Mouse (Mus musculus) lung, embryonic 14.5 days (tissue): Measurements from ENCODE around the gene Gm6993. TPM values are rescaled to one million over a fixed set of nuclear protein-coding genes. Genes with fewer than 3 reads are reported as not detected.

ENCODE experiments used
- ATAC-seq: fragments of 200-750 bp; cut with Nextera tagmentation; 2 replicates; pipeline ENCODE4 v1.8.0; 2017; ENCODE audit warnings: mild to moderate bottlenecking, moderate TSS enrichment, moderate library complexity; ENCODE audit not compliant: insufficient read depth
- DNase-seq: peaks from one replicate; pipeline ENCODE4 v3.0.0-alpha.2; 2015
- H3K27ac ChIP-seq: fragments of 300-500 bp; sonication (generic); 2 replicates; pipeline ENCODE4 v1.5.1; 2014; ENCODE audit warnings: low read depth, mild to moderate bottlenecking, moderate library complexity
- H3K27me3 ChIP-seq: fragments of 300-500 bp; sonication (generic); 2 replicates; pipeline ENCODE4 v1.6.1; 2014; ENCODE audit warnings: low read length, control low read depth; ENCODE audit not compliant: insufficient read depth
- H3K36me3 ChIP-seq: fragments of 300-500 bp; sonication (generic); 2 replicates; pipeline ENCODE4 v1.6.1; 2014; ENCODE audit warnings: control low read depth; ENCODE audit not compliant: insufficient read depth
- H3K4me1 ChIP-seq: fragments of 300-500 bp; sonication (generic); 2 replicates; pipeline ENCODE4 v1.6.1; 2014; ENCODE audit warnings: antibody characterized with exemption, control low read depth; ENCODE audit not compliant: insufficient read depth
- H3K4me2 ChIP-seq: fragments of 300-500 bp; sonication (generic); 2 replicates; pipeline ENCODE4 v1.6.1; 2014; ENCODE audit warnings: mild to moderate bottlenecking
- H3K4me3 ChIP-seq: fragments of 300-500 bp; sonication (generic); 2 replicates; pipeline ENCODE4 v1.5.1; 2014; ENCODE audit warnings: low read depth, low read length
- H3K9ac ChIP-seq: fragments of 300-500 bp; sonication (generic); 2 replicates; pipeline ENCODE4 v1.6.1; 2014
- H3K9me3 ChIP-seq: fragments of 300-500 bp; sonication (generic); 2 replicates; pipeline ENCODE4 v1.6.1; 2016; ENCODE audit warnings: low read depth, low read length, control low read depth
- CTCF ChIP-seq: IDR thresholded peaks from 2 replicates; pipeline ENCODE4 v1.5.1; 2016; ENCODE audit warnings: antibody characterized with exemption, low read depth
- WGBS: fragments of 180-500 bp; shearing (Covaris S2); extraction: QIAGEN DNeasy Blood & Tissue Kit; methylation state at CpG from one replicate; pipeline ENCODE4 v1.1.7; 2014; 5-methylcytosine and 5-hydroxymethylcytosine counted together
- polyA plus RNA-seq: library from polyadenylated mRNA; unstranded; fragments of >200 nt; fragmentation: Nextera tagmentation; extraction: Ambion mirVana; gene quantifications from 2 replicates; pipeline ENCODE4 v1.2.1, GENCODE M21; 2014

Gene Gm6993
- polyA plus RNA-seq, 1 experiment from 2014 or later: not detected

DNA sequence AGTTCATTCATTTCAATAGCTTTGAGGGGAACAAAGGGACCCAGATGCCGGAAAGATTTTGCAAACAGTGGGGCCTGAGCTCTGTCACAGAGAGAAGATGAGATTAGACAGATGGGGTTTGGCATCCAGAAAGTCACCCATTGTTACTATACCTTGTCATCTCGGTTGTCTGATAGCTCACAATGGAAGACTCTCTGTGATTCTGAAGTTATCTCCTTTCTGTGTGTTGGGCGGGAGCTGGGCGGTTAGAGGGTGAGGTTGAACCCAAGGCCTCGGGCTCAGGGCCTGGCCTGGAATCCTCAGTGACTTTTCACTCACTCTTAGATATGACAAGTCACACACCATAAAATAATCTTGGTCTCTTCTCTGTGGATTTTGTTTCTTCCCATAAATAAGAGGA, 30.2 kb downstream of the Gm6993 start:
- Histone ChIP-seq H3K36me3 (peaks cover 80% of the 10 kb centered on the region), H3K4me1 (peaks cover 31% of the 10 kb centered on the region), H3K27me3 (no peaks in the 10 kb centered on the region), H3K4me2 (peak overlapping the region; percentile 54), H3K4me3 (0 out of 2 replicates have a peak overlapping the region, but pooled peaks have one; percentile 10), H3K9me3 (no peaks in the 10 kb centered on the region), H3K27ac (peak overlapping the region; percentile 93), H3K9ac (no peak overlapping the region)
- DNase-seq (no peak), ATAC-seq (peak; percentile 4; the same call in 1 of the 2 replicates)
- WGBS: 39% methylated on average over 5 of the region's 5 CpGs
- no peak for TF ChIP-seq CTCF

GRCm38 (mm10) chr12:31271361-31272011, 30.9 kb downstream of the Gm6993 start:
- peak; percentile 79 for ATAC-seq
- DNase-seq: peak; percentile 97
- H3K9me3 ChIP-seq: no peaks in the 10 kb centered on the region
- 4% methylated on average over 16 of the region's 16 CpGs for WGBS
- H3K36me3 ChIP-seq: peaks cover 87% of the 10 kb centered on the region
- no peak overlapping the region for H3K9ac ChIP-seq
- H3K27me3 ChIP-seq: no peaks in the 10 kb centered on the region
- peak overlapping the region; percentile 54 for H3K4me2 ChIP-seq
- H3K4me1 ChIP-seq: peaks cover 31% of the 10 kb centered on the region
- peak overlapping the region; percentile 10 for H3K4me3 ChIP-seq
- H3K27ac ChIP-seq: peak overlapping the region; percentile 93
- no peak for TF ChIP-seq CTCF

DNA sequence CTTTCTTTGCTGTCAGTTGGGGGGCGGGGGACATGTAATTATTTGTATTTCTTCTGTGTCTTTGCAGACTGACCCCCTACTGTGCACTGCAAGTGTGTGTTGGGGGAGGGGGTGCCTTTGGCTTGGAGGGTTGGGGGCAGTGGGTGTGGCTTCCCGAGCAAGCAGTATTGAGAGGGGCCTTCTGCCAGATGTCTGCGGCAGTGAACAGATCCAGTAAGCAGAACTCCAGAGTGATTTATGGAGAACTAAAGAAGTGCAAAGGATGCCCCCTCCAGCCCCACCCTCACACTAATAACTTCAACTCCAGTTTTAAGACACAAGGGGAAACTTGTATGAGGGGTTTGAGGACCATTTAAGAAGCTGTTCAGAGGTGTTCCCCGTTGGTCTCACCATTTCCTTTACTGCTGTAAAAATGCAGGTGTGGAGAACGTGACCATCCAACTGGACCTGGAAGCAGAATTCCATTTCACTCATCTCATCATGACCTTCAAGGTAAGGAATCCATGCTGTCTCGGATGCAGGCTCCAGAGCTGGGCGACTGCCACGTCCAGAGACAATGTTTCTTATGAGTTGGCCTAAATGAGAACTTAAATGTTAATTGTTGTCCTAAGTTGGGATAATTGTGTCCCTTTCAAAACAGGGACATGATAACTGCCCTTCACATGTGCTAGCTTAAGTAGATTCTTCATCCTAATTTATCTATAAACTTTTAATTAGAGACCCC, 31.6 kb downstream of the Gm6993 start:
- 32% methylated on average over 8 of the region's 8 CpGs for WGBS
- Histone ChIP-seq H3K27ac (peak overlapping the region; percentile 93), H3K9me3 (no peaks in the 10 kb centered on the region), H3K4me1 (peaks cover 31% of the 10 kb centered on the region), H3K4me2 (peak overlapping the region; percentile 54), H3K27me3 (no peaks in the 10 kb centered on the region), H3K9ac (no peak overlapping the region), H3K4me3 (no peak overlapping the region), H3K36me3 (peaks cover 88% of the 10 kb centered on the region)
- ATAC-seq (peak; percentile 63; the same call in 1 of the 2 replicates), DNase-seq (peak; percentile 51)
- TF ChIP-seq CTCF: no peak

- no peak for TF ChIP-seq CTCF
- H3K4me2 ChIP-seq: no peak overlapping the region
These were observed 32.3 kb downstream of the Gm6993 start for GRCm38 (mm10) chr12:31272846-31273245.

DNA sequence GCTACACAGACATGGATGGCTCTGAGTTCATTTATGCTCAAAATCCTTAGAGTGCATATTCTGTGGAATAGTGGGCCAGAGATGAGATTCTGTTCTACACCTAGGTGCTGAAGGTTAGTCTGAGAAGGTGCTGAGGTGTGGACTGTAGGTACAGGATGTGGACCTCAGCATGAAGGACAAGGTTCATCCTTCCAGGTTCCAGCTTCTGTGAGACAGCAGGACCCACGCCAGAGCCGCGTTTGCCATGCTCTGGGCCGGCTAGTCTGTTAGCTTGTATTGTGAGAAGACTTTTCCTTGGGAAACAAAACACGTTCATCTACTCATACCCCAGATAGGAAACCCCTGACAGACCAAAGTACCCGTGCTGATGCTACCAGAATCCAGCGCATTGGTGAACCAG, 33.1 kb downstream of the Gm6993 start:
- no peak overlapping the region for H3K4me2 ChIP-seq
- H3K4me1 ChIP-seq: peaks cover 25% of the 10 kb centered on the region
- DNase-seq (no peak), ATAC-seq (no peak)
- peaks cover 88% of the 10 kb centered on the region for H3K36me3 ChIP-seq
- H3K27me3 ChIP-seq: no peaks in the 10 kb centered on the region
- no peak overlapping the region for H3K27ac ChIP-seq
- H3K9me3 ChIP-seq: no peaks in the 10 kb centered on the region
- WGBS: 94% methylated on average over 7 of the region's 7 CpGs
- no peak overlapping the region for H3K9ac ChIP-seq
- no peak overlapping the region for H3K4me3 ChIP-seq
- no peak for TF ChIP-seq CTCF

More at GRCm38 (mm10) chr12:31272846-31273245, 32.3 kb downstream of the Gm6993 start:
- H3K4me1 ChIP-seq: peaks cover 28% of the 10 kb centered on the region
- no peak overlapping the region for H3K9ac ChIP-seq
- WGBS: 68% methylated on average over 2 of the region's 2 CpGs
- DNase-seq (no peak), ATAC-seq (no peak)
- H3K27ac ChIP-seq: no peak overlapping the region
- peaks cover 88% of the 10 kb centered on the region for H3K36me3 ChIP-seq
- no peaks in the 10 kb centered on the region for H3K27me3 ChIP-seq
- no peaks in the 10 kb centered on the region for H3K9me3 ChIP-seq
- no peak overlapping the region for H3K4me3 ChIP-seq

GRCm38 (mm10) chr12:31275411-31275810, 34.8 kb downstream of the Gm6993 start:
- Histone ChIP-seq H3K4me2 (no peak overlapping the region), H3K4me3 (no peak overlapping the region), H3K27me3 (no peaks in the 10 kb centered on the region), H3K9ac (no peak overlapping the region), H3K27ac (peak overlapping the region; percentile 31; the same call in 1 of the 2 replicates), H3K36me3 (peaks cover 89% of the 10 kb centered on the region), H3K4me1 (peaks cover 23% of the 10 kb centered on the region), H3K9me3 (no peaks in the 10 kb centered on the region)
- no peak for TF ChIP-seq CTCF
- 62% methylated on average over 10 of the region's 10 CpGs for WGBS
- DNase-seq (no peak), ATAC-seq (no peak)

DNA sequence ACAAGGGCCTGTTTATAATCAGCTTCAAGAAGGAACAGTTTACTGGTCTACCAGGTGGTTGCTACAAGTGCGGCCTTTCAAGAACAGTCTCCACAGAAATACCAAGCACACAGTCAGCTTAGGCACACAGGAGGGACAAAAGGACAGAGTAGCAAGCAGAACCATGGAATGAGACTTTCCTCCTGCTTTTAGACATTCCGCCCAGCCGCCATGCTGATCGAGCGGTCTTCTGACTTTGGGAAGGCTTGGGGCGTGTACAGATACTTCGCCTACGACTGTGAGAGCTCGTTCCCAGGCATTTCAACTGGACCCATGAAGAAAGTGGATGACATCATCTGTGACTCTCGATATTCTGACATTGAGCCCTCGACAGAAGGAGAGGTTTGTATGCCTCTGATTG, 37.7 kb downstream of the Gm6993 start:
- ATAC-seq: no peak
- peaks cover 4% of the 10 kb centered on the region; the same call in 1 of the 2 replicates for H3K4me1 ChIP-seq
- H3K36me3 ChIP-seq: peaks cover 96% of the 10 kb centered on the region

More for the DNA sequence above, 37.7 kb downstream of the Gm6993 start:
- DNase-seq: no peak
- no peak for TF ChIP-seq CTCF
- no peaks in the 10 kb centered on the region for H3K9me3 ChIP-seq
- H3K4me2 ChIP-seq: no peak overlapping the region
- H3K27me3 ChIP-seq: no peaks in the 10 kb centered on the region
- WGBS: 91% methylated on average over 11 of the region's 11 CpGs
- no peak overlapping the region for H3K9ac ChIP-seq
- H3K4me3 ChIP-seq: no peak overlapping the region
- H3K27ac ChIP-seq: no peak overlapping the region
